Mouse (Mus musculus) ES-E14 (cell line): ENCODE data around the gene Bcam.

Experiments used
- CHD2 ChIP-seq: IDR thresholded peaks from 2 replicates; pipeline ENCODE4 v1.6.1; 2014; ENCODE audit warnings: mild to moderate bottlenecking, low read depth, low read length, inconsistent platforms
- HCFC1 ChIP-seq: IDR thresholded peaks from 2 replicates; pipeline ENCODE4 v1.6.1; 2012; ENCODE audit warnings: low read length, inconsistent platforms, borderline replicate concordance; ENCODE audit not compliant: insufficient read depth

GRCm38 (mm10) chr7:19802995-19803394 is 32.2 kb upstream of the Bcam start:
- TF ChIP-seq CHD2 (no peak), HCFC1 (no peak)
